ENCODE assay signal across 9 mouse cellular contexts in the genomic region with DNA sequence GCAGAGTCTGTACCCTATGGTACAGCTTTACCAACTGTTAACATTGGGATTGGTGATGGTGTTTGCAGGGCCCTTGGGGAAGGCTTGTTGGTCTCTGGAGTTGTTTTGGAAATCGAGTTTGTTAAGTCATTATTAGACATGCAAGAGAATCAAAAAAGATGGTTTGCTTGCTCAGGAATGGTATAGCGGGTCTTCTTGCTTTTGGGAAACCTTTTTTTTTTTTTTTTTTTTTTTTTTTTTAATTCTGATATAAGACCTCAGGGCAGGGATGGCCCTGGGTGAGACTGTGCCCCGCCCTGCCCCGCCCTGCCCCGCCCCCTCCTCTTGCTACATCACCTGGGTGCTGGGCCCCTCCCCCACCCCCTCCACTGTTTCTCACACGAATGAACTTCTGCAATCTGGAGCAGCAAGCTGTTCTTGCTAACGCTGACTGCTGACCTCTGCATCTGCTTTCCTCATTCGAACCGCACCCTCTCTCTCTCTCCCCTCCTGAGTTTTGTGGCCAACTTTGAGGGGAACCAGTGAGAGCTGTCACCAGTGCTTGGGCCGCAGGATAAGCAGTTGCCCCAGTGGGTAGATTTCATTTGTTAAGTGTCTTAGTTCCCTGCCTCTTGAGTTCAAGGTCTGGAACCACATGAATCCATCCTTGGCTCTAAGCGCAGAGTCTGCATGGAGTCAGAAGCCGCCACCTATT.
A peak's percentile ranks its signal among the peaks of the same experiment; 100 is the strongest.
DNase-seq lines count a peak whose midpoint lies in the region; ATAC-seq and TF ChIP-seq lines count a peak whose summit lies in the region.
"Had no signal": no experiment of that assay in that cellular context is flagged by ENCODE, and none has a peak within 500 bp of the region (broad histone marks: within the 10 kb centered on the region; RNA-seq: fewer than 3 reads in every experiment).

No protein-coding gene starts in this region.

- no peak for TF ChIP-seq CTCF in ES-Bruce4 (IDR thresholded peaks at IDR 0.05; ENCODE audit: low read depth, low read length)

- H3K27ac ChIP-seq in ES-Bruce4 (ENCODE audit: insufficient read depth, low read length) = peak overlapping the region; percentile 66
- H3K27ac ChIP-seq in heart, embryonic 12.5 days (ENCODE audit: poor library complexity, severe bottlenecking) = no peak overlapping the region
- H3K27ac ChIP-seq in hindbrain, embryonic 13.5 days = no peak overlapping the region

- WGBS in heart, embryonic 12.5 days = 31% methylated on average over 12 of the region's 12 CpGs
- WGBS in hindbrain, embryonic 13.5 days = 45% methylated on average over 10 of the region's 12 CpGs

- no peak for TF ChIP-seq POLR2A in ES-Bruce4 (IDR thresholded peaks at IDR 0.05; ENCODE audit: insufficient read depth, low read length)

- peak; percentile 73; the same call in 1 of the 2 replicates for TF ChIP-seq EP300 in ES-Bruce4 (IDR thresholded peaks at IDR 0.05; ENCODE audit: insufficient read depth, low read depth, low read length)

- H3K9me3 ChIP-seq in ES-Bruce4 (replicated peaks; ENCODE audit: control insufficient read depth, insufficient read depth, low read length, poor library complexity, severe bottlenecking) = no peaks in the 10 kb centered on the region
- no peaks in the 10 kb centered on the region for H3K9me3 ChIP-seq in heart, embryonic 12.5 days (replicated peaks)
- H3K9me3 ChIP-seq in hindbrain, embryonic 13.5 days = no peaks in the 10 kb centered on the region
- H3K9me3 ChIP-seq: limb, embryonic 13.5 days had no signal

- peak overlapping the region; percentile 23; the same call in 1 of the 2 replicates for H3K4me2 ChIP-seq in heart, embryonic 12.5 days
- no peak overlapping the region for H3K4me2 ChIP-seq in hindbrain, embryonic 13.5 days
- H3K4me2 ChIP-seq: limb, embryonic 13.5 days had no signal

- DNase-seq in adrenal gland, adult 2 months = peak; percentile 71
- no peak for DNase-seq in adrenal gland, postnatal 25 days
- peak; percentile 61 for DNase-seq in lung, postnatal 25 days (ENCODE audit: low spot score)
- no peak for DNase-seq in layer of hippocampus, adult 8-10 months (ENCODE audit: low spot score in 2 of 2)
- no peak for DNase-seq in c-Kit-positive CD71-positive TER-119-positive erythroid progenitor cells, embryonic 14.5 days (ENCODE audit: low spot score)

- no peaks in the 10 kb centered on the region for H3K36me3 ChIP-seq in ES-Bruce4 (ENCODE audit: control insufficient read depth, insufficient read depth, low read length, poor library complexity, severe bottlenecking)
- no peaks in the 10 kb centered on the region for H3K36me3 ChIP-seq in heart, embryonic 12.5 days
- no peaks in the 10 kb centered on the region for H3K36me3 ChIP-seq in hindbrain, embryonic 13.5 days
- H3K36me3 ChIP-seq: limb, embryonic 13.5 days had no signal

- H3K9ac ChIP-seq in ES-Bruce4 (ENCODE audit: low read depth, poor library complexity, severe bottlenecking) = no peak overlapping the region
- H3K9ac ChIP-seq in heart, embryonic 12.5 days = no peak overlapping the region
- H3K9ac ChIP-seq in hindbrain, embryonic 13.5 days = no peak overlapping the region
- H3K9ac ChIP-seq: limb, embryonic 13.5 days had no signal

- ATAC-seq in heart, embryonic 12.5 days (ENCODE audit: insufficient number of reproducible peaks, low FRiP score) = no peak
- no peak for ATAC-seq in hindbrain, embryonic 13.5 days (ENCODE audit: low FRiP score)

- H3K27me3 ChIP-seq in ES-Bruce4 (ENCODE audit: control insufficient read depth, insufficient read depth, low read length, poor library complexity, severe bottlenecking) = no peaks in the 10 kb centered on the region
- no peaks in the 10 kb centered on the region for H3K27me3 ChIP-seq in heart, embryonic 12.5 days (replicated peaks)
- no peaks in the 10 kb centered on the region for H3K27me3 ChIP-seq in hindbrain, embryonic 13.5 days
- H3K27me3 ChIP-seq: limb, embryonic 13.5 days had no signal

- H3K4me1 ChIP-seq in ES-Bruce4 (ENCODE audit: control insufficient read depth, insufficient read depth, low read length) = peaks cover 35% of the 10 kb centered on the region
- H3K4me1 ChIP-seq in heart, embryonic 12.5 days (replicated peaks) = peaks cover 66% of the 10 kb centered on the region
- H3K4me1 ChIP-seq in hindbrain, embryonic 13.5 days (replicated peaks) = peaks cover 61% of the 10 kb centered on the region

- H3K4me3 ChIP-seq in ES-Bruce4 (ENCODE audit: low read depth, low read length) = peak overlapping the region; percentile 17; the same call in 1 of the 2 replicates
- no peak overlapping the region for H3K4me3 ChIP-seq in heart, embryonic 12.5 days
- no peak overlapping the region for H3K4me3 ChIP-seq in hindbrain, embryonic 13.5 days
- H3K4me3 ChIP-seq: limb, embryonic 13.5 days had no signal

Comparison
In these comparisons a context has a peak if more than half of its experiments do, and no peak if none do; other contexts are left out.
1. DNase-seq: peak in adrenal gland, adult 2 months (single experiment) and lung, postnatal 25 days (single experiment); none in adrenal gland, postnatal 25 days (single experiment), layer of hippocampus, adult 8-10 months (0 of 2) and c-Kit-positive CD71-positive TER-119-positive erythroid progenitor cells, embryonic 14.5 days (single experiment).